Mouse (Mus musculus): ENCODE measurements at regions not wholly inside any gene's neighbourhood (a gene's known extent, or its start where the extent isn't known, plus 50 kb on each side); places are given as distances from the start of the nearest gene placed in this dataset.
A peak's percentile ranks its signal among the peaks of the same experiment; 100 is the strongest.

DNA sequence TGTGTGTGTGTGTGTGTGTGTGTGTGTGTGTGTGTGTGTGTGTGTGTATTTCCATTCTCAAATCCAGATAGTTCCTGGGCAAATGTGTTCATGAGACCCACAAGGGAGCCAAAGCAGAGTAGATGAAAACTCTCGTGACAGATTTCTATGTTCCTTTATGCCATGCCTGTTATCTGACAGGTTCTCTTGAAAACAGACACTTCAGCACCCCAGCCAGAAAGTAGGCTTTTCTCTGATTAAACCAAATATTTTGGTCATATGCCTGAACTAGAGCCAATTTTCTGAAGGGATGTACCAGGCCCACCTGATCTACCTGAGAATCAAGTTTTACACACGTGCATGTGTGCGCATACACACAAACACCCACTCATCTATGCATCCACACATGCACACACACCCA lies 95.5 kb downstream of the Psat1 start:
- DNase-seq (ENCODE audit: low spot score) = no peak

DNA sequence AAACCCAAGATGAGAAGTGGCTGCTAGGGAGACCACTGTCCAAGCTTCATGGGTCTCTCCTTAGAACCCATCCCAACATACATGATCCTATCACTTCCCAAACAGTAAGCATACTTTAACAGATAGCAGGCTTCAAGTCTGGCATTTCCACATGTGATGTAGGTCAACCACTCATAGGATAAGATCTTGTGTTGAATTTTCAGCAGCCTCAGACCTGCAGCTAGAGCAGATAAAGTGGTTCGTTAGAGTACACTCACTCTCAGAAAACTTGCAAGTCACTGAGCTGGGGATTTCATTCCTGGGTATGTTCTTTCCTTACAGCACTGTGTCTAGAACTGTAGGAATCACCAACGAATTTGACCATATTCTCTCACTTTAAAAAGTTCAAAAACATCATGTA lies 96.4 kb downstream of the Psat1 start:
- no peak for DNase-seq (ENCODE audit: low spot score)

DNA sequence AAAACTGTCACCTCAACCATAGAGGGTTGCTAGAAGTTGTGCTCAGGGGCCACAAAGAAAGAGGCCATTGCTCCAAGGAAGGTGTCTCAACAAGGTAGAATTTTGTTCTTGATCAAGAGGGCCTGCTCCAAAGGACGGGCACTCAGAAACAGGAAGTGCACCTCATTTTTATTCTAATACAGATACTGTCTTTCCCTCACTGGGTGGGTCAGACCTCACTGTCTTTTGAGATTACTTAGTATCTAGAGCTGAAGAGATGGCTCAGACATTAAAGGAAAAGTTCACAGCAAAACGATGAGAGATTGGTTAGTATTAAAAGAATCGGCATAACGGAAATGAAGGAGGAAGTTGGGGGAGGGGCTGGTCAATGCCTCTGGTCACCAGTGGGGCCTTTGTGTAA lies 97.9 kb downstream of the Psat1 start:
- DNase-seq (ENCODE audit: low spot score) = no peak

DNA sequence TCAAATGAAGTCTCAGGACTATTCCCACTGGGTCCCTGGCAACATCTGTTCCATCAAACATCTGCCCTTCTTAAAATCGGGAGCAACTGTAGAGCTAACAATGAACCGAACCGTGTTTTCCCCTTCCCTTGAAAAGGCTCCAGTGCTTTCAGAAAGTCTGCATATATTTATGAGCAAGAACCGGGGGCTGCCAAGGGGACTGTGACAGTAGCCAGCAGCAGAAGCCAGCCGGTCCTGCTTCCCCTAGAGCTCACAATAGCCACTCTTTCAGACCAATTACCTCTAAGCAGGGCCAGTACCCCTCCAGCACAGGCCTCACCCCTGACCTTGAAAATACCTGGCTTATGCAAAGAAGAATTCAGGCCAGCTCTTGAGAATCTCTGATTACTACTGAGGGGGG lies 108.8 kb downstream of the Psat1 start:
- peak; percentile 6 for DNase-seq (ENCODE audit: low spot score)

DNA sequence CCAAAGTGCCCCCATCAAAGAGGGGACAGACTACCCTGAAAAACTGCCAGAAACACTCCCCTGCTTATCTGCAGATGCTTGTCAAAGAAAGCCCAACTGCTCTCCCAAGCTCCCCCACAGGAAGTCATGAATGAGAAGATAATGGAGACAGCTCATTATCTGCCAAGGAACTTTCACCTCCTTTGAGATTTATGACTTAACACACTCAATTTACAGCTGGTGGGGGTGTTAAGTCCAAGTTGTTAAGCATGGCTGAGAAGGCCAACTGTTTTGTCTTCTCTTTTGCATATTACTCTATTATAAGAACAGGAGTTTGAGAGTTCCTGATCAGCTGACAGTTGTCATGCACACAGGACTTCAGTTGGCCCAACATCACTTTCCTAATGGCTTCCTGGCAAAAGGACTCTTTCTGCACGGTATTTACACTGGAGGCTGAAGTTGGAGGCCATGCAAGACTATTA lies 109.4 kb downstream of the Psat1 start:
- peak; percentile 58 for DNase-seq (ENCODE audit: low spot score)

DNA sequence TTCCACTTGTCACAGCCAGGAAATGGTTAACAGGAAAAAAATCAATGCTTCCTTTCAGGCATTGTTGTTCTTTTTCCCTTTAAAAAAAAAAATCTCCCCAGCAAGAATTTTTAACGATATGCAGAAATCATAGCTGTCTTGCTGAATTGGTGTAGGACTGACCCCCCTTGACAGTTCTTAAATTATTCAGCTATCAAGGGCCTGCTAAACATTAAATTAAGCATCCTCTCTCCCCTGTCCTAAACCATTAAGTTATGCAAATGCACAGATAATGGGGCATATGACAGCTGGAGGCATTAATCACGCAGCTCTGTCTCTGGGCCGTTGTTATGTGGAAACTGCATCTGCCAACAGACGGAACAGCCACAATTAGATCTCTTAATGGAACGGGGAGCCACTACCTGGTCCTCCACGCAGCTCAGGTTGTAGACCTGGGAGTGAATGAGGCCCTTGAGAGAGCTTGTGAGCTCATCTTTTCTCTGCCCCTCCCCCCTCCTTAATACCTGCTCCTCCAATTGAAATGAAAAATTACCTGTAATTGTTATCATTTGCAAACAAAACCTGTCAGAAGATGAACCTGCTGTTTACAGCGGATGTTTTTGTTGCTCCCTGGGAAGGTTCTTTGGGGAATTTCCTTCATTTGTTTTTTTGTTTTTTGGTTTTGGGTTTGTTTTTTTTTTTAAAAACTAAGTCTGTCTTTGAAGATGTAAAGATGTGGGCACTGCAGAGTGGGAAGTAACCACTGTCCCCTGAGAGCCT lies 110.0 kb downstream of the Psat1 start:
- DNase-seq (ENCODE audit: low spot score) = peak; percentile 66

DNA sequence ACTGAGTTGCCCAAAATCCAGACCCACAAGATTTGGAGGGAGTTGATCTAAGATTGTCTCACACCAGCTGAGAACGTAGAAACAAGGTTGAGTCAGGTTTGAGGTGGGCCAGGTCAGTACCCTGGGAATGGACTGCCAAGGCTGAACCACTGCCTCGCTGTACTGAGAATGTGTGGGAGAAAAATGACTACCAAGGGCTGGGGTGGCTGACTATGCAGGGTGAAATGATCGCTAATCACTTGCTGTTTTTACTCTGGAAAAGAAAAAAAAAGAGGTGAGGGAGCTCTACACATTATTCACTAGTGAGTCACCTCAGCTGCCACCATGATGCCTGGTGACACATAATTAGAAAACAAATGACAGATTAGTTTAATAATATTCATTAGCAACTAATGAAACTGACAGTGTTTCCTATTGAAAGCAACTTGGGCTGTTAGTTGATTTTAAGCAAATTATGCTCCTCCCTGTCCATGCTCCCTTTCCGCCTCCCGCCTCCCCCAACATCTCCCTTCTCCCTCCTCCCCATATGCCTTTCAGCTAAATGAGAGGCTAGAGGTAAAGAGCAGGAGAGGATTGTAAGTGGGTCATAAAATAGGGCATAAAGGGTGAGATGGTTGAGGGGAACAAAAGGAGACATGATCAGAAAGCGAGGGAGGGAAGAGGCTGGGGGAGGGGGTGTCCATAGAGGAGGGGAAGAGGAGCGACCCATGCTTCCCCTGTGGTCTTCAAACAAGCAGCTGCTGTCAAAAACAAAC lies 110.8 kb downstream of the Psat1 start:
- peak; percentile 14 for DNase-seq (ENCODE audit: low spot score)

DNA sequence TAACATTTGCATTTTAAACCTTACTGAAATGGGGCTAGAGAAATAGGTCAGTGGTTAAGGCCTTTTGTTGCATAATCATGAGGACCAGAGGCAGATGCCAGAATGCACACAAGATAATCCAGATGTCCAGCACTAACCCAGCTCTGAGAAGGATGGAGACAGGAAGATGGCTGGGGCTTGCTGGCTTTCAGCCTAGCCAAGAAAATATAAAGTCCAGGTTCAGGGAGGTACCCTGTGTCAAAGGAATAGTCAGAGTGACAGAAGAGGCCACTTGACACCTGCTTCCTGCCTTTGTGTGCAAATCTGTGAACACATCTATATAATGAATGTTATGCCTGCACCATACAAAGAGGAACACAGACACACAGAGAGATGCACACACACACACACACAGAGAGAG lies 116.8 kb downstream of the Psat1 start:
- no peak for DNase-seq (ENCODE audit: low spot score)

DNA sequence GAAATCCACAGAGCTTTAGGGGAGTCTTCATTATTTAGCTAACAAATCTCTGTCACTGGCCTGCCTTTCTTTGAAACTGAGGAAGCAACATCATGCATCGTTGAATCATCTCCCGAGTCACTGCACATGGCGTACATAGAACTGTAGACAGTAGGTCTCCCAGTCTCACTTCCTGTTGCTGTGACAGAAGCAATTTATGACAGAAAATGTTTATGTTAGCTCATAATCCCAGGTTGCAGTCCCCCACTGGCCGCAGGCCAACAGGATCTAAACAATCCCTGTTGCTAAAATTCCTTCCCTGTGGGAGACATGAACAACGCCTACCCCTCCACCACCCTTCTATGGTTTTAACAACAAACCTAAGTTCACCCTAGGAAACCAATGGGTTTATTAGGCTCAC lies 118.0 kb downstream of the Psat1 start:
- no peak for DNase-seq (ENCODE audit: low spot score)

DNA sequence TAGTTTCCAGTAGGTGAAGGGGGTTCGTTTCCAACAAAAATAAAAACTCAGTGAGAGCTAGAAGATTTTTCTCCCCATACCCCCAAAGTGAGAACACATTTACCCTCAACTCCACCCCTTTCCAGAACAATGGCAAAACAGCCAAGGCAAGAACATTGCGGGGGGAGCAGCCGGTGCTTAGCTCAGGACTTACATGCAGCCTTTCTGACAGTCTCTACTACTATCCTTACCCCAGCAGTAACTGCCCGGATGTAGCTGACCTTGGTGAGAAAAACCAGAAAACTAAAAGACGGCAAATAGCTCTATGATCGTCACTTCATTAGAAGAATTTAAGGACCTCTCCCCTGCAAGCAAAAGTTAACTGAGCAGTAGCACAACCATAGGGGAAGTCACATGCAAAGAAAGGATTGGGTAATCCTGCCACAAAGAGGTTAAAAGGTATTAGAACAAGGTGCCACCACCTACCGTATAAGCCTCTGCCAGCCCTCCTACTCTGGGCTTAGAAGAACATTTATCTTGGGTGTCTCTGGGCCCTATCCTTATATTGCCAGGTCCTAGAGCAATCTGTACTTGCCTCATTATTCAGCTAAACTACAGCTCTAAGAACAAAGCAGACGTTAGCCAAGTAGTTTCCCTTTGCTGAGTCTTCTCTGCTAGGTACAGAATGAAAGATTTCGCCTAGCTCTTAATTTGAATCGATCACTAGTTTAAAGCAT lies 119.0 kb downstream of the Psat1 start:
- DNase-seq (ENCODE audit: low spot score) = no peak

DNA sequence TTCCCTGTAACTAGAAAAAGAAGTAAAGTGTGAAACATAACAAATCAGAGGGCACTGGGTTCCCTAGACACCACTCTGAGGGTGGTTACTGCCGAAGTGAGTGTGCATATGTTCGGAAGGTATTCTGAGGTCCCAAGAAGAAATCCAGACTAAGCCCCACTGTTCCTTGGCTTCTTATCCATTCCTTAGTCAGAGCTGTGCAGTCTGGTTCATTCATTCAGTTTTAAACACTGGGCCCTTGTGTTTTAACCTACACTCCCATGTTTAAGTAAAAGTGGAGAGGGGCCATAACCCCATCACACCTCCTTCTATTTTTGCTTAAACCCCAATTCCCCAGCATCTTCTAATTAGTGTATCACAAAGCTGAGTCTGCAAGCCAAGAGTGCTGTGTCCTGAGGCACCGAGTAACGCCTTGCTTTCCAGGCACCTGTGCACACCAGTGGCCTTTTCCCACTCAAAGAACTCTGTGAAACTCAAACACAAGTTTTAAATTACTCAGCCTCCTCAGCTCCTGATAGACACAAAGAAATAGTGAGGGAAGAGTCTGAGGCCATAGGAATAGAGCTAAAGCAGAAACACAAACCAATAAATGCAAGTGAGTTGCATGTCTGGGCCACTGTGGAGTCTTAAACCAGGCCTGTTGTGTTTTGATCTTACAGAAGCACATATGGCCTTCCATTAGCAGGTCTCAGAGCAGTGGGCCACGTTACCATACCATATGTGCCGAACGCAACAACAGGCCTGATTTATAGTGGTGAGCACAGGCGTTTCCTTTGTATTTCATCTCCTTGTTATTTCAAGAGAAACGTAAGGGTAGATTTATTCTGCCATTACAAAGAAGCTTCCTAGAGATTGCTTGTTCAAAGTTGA lies 119.8 kb downstream of the Psat1 start:
- no peak for DNase-seq (ENCODE audit: low spot score)

DNA sequence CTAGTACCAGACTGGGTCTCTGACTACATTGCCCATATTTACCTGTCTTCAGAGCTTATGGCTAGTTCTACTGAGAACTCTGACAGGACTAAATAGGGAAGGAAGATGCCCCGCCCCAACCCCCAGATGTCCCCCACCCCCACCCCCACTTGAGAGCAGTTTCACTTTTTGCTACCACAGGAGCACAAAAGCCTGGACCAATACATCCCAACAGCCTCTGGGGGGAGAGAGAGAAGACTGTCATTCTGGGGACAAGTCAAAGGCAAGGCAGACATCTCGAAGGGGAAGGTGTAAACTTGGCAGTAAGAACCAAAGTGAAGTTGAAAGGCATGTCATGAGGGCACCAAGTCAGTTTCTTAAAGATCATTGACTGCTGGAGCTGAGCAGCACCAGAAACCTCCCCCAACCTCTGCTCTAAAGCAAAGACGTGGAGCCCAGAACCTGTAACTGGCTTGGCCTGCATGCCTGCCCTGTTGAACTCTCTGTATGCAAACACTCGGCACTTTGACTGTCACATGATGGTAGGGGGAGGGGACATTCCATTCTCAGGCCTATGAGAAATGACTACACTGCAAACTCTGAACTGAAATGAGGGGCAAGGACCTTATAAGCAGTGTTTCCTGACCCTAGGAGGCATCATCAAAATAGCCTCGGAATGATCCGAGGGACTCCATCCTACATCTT lies 123.3 kb downstream of the Psat1 start:
- no peak for DNase-seq (ENCODE audit: low spot score)

DNA sequence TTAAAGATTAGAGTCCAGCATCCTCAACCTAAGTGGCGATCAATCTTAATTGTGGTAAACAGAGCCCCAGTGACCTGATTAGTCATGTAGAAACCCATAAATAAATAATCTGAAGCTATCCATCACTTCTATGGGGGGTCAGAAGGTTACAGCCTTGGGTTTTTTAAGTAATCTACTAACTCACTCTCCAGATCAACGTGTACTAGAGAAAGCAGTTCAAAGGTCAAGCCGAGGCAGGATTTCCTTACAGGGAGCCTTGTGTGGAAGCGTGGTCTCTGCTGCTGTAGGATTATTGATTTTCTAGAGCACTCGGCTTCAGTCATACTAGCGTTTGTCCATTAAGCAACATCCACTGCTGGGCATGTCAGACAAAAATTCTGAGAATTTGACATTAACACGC lies 127.1 kb downstream of the Psat1 start:
- peak; percentile 5 for DNase-seq (ENCODE audit: low spot score)

DNA sequence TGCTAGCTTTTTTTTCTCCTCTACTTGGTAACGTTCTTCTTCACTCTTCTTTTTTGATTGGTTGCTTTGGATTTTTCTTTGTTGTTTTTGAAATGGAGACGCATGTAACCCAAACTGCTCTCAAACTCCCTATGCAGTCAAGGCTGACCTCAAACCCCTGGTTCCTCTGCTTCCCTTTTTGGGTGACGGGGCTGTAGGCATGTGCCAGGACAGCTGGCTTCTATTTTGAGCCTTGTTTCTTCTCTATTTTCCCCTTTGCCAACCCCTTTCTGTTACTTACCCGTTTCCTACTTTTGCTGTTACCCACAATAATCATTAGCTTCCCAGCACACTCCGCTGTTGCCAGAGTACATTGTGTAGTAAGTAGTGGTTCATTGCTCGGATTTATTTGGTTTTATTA lies 132.0 kb downstream of the Psat1 start:
- DNase-seq (ENCODE audit: low spot score) = no peak

DNA sequence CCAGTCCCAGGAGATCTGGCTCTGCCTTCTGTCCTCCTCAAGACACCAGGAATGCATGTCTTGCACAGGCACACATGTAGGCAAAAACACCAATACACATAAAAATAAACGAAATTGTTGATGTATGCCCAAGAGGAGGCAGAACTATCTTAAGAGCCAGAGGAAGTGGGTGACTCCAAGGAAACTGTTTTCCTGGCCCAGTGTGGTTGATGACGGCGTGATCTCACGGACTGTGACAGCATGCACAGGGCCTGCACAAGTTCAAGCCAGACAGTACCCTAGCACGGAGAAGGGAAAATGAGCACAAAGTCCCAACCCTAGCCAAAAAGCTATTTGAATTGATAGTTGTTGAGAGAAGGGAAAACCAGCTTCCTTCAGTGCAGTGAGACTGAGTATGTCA lies 138.1 kb downstream of the Psat1 start:
- DNase-seq (ENCODE audit: low spot score) = no peak

DNA sequence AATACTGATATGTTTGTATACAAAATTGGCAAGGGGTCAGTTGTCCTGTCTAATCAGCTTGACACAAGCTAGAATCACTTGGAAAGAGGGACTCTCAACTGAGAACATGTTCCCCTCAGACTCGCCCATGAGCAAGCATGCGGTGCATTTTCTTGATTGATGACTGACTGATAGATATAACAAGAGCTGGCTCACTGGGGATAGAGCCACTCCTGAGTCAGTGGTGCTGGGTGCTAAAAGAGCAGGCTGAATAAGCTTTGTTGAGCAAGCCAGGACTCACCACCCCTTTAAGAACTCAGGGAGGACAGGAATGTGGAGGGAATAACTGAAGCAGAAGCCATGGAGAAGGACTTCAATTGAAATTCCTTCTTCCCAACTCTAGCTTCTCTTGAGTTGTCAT lies 139.5 kb downstream of the Psat1 start:
- no peak for DNase-seq (ENCODE audit: low spot score)

DNA sequence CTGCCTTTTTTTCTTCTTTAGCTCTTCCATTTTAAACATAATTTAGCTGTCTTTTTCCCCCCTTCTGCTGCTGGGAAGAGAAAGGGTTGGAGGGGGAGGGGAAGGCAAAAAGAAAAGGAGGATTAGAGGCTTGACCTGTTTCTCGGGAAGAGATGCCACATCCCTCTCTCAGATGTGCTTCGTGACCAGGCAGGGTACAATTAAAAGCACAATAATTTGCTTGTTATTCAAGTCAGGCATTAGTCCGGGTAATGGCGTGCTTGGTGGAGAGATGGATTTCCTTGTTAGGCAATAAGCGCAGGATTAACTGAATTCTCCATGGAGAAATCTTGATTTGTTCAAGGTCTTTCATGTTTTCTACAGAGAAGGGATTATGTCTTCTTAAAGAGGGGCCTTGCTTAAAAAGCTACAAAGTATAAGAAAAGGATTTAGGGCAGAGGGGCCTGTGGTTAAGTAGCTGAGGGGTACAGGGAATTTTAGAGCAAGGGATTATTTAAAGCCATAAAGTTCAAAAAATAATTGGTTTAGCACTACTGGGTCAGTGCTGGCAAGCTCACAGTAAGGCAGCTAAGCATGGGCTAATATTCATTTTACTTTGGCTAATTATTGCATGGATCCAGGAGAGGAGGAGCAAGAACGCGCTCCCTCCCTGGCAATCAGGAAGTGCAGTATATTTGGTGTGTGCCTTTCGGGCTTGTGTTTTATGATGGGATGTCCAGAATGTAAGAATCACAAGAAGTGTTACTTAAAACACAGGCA lies 143.8 kb downstream of the Psat1 start:
- DNase-seq (ENCODE audit: low spot score) = no peak

DNA sequence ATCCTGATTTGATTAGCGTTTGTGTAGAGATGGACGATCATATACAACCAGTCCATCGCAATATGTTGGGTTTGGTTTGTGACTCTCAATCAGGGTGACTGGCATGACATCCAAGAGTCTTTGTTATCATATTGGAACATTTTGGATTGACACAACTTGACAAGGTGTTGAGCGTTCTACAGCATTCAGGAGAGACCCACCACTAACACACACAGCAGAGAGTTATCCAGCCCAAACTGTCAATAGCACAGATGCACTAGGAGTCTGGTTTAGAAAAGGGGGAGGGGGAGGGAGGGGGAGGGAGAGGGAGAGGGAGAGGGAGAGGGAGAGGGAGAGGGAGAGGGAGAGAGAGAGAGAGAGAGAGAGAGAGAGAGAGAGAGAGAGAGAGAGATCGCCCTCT lies 144.5 kb downstream of the Psat1 start:
- DNase-seq (ENCODE audit: low spot score) = no peak

DNA sequence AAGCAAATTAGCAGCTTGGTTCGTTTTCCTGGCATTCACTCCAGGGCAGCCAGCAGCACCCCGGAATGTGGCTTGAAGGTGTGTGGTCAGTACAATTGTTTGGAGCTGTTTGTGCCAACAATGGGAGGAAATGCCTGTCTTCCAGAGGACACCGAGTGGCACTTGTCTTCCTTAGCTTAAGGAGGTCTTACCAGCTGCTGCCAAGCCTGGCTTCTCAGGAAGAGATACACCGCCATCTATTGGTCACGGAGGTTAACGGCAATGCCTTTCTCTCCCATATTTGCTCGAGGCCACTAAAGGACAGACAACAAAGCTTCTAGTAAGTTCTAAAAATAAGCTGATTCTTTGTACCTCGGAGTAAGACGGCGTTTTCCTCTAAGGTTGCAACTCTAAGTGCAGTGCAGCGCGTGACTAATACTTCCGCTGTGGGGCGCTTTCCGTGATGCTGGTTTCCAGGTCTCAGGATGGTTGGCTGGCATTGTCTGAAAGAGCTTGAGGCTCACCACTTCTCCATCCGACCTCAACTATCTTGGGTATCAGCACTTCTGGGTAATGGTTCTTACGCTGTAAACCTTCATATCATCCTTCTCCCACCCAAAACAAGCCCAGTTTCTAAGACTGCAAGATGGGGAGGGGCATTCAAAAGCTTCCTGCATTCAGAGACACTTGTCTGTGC lies 145.2 kb downstream of the Psat1 start:
- peak; percentile 87 for DNase-seq (ENCODE audit: low spot score)

Data from MN1 (cell line).